Mouse (Mus musculus) activated CD4-positive, CD25-positive, alpha-beta regulatory T cell, adult 4 months (primary cell): ENCODE data around the gene Sap30bp. TPM values are rescaled to one million over a fixed set of nuclear protein-coding genes. Genes with fewer than 3 reads are reported as not detected.

Experiments
- ATAC-seq: one replicate; pipeline ENCODE4 v1.8.0; 2017
- polyA plus RNA-seq, 2 experiments: library from polyadenylated mRNA; unstranded; fragments of 100-300 nt; shearing (Covaris generic); gene quantifications; one replicate each; pipeline ENCODE4 v1.2.1; 2017

The Sap30bp gene
- polyA plus RNA-seq, 2 experiments from 2014 or later = 36.0 to 53.3 TPM

GRCm38 (mm10) chr11:116004186-116004823, 71.2 kb downstream of the Sap30bp start:
- ATAC-seq = no peak

- ATAC-seq = peak; percentile 52
Measured at GRCm38 (mm10) chr11:116004840-116005700, 72.0 kb downstream of the Sap30bp start.

- no peak for ATAC-seq
Measured at GRCm38 (mm10) chr11:116005701-116006419, 72.8 kb downstream of the Sap30bp start.

- ATAC-seq = no peak
Measured at GRCm38 (mm10) chr11:116007095-116007850, 74.2 kb downstream of the Sap30bp start.

- no peak for ATAC-seq
Measured at GRCm38 (mm10) chr11:116008411-116008810, 75.3 kb downstream of the Sap30bp start.

GRCm38 (mm10) chr11:116008832-116009375, 75.8 kb downstream of the Sap30bp start:
- no peak for ATAC-seq

GRCm38 (mm10) chr11:116009661-116010060, 76.6 kb downstream of the Sap30bp start:
- ATAC-seq = no peak

GRCm38 (mm10) chr11:116010146-116010545, 77.1 kb downstream of the Sap30bp start:
- no peak for ATAC-seq

- ATAC-seq = no peak
Measured at GRCm38 (mm10) chr11:116010948-116011347, 77.9 kb downstream of the Sap30bp start.

GRCm38 (mm10) chr11:116011529-116012261, 78.6 kb downstream of the Sap30bp start:
- no peak for ATAC-seq

- peak; percentile 78 for ATAC-seq
Measured at GRCm38 (mm10) chr11:116012262-116012947, 79.3 kb downstream of the Sap30bp start, which contains the start of gene Galk1. Gene Galk1 (minus strand): TSS chr11:116012719.

GRCm38 (mm10) chr11:116014821-116015220, 81.7 kb downstream of the Sap30bp start:
- no peak for ATAC-seq

Other genes starting within 250 kb of the Sap30bp start
- 10 to 100 TPM; 28.3 to 34.4 TPM for gene Grb2, start 224.7 kb upstream of the Sap30bp start, polyA plus RNA-seq
- gene Tmem94, start 167.8 kb upstream of the Sap30bp start, polyA plus RNA-seq = 10 to 100 TPM in 1 of 2 experiments, 1 to 10 TPM in 1; 9.2 to 14.6 TPM
- gene Caskin2, start 119.6 kb upstream of the Sap30bp start, polyA plus RNA-seq = under 1 TPM; 0.46 to 0.79 TPM
- 10 to 100 TPM in 1 of 2 experiments, 1 to 10 TPM in 1; 8.9 to 11.9 TPM for gene Tsen54, start 118.6 kb upstream of the Sap30bp start, polyA plus RNA-seq
- gene Llgl2, start 109.2 kb upstream of the Sap30bp start, polyA plus RNA-seq = 1 to 10 TPM; 6.3 TPM
- gene Myo15b, start 74.9 kb upstream of the Sap30bp start, polyA plus RNA-seq = not detected
- 1 to 10 TPM in 1 of 2 experiments, under 1 TPM in 1; 0.89 to 1.2 TPM for gene Smim5, start 33.3 kb upstream of the Sap30bp start, polyA plus RNA-seq
- gene Smim6, start 21.3 kb upstream of the Sap30bp start, polyA plus RNA-seq = 1 to 10 TPM; 2.5 to 3.6 TPM
- gene Recql5, start 195 bp downstream of the Sap30bp start, polyA plus RNA-seq = 10 to 100 TPM; 12.1 to 22.5 TPM
- not detected for gene Itgb4, start 41.4 kb downstream of the Sap30bp start, polyA plus RNA-seq
- 10 to 100 TPM; 23.0 to 25.3 TPM for gene Galk1, start 79.4 kb downstream of the Sap30bp start, polyA plus RNA-seq
- 1,000 to 10,000 TPM; 1,520 to 1,873 TPM for gene H3f3b, start 94.7 kb downstream of the Sap30bp start, polyA plus RNA-seq
- 10 to 100 TPM; 10.4 to 12.3 TPM for gene Unk, start 97.0 kb downstream of the Sap30bp start, polyA plus RNA-seq
- 100 to 1,000 TPM in 1 of 2 experiments, 10 to 100 TPM in 1; 68.6 to 116 TPM for gene Unc13d, start 144.7 kb downstream of the Sap30bp start, polyA plus RNA-seq
- gene Wbp2, start 153.7 kb downstream of the Sap30bp start, polyA plus RNA-seq = 100 to 1,000 TPM in 1 of 2 experiments, 10 to 100 TPM in 1; 85.4 to 142 TPM
- gene Trim47, start 193.9 kb downstream of the Sap30bp start, polyA plus RNA-seq = not detected
- gene Trim65, start 197.8 kb downstream of the Sap30bp start, polyA plus RNA-seq = 10 to 100 TPM; 10.7 to 11.9 TPM
- gene Mrpl38, start 205.6 kb downstream of the Sap30bp start, polyA plus RNA-seq = 10 to 100 TPM; 17.9 to 25.8 TPM
- 1 to 10 TPM; 2.1 to 3.4 TPM for gene Fbf1, start 234.9 kb downstream of the Sap30bp start, polyA plus RNA-seq